Mouse (Mus musculus): Measurements from ENCODE around the gene Mettl14. TPM values are rescaled to one million over a fixed set of nuclear protein-coding genes. Genes with fewer than 3 reads are reported as not detected.
"Not testable (repeated sequence)": the region's sequence is repeated elsewhere in the genome, so short reads cannot be mapped to it uniquely, and the experiment has no call there.

Gene Mettl14
- polyA plus RNA-seq, 1 experiment from 2014 or later, result 12.7 TPM

DNA sequence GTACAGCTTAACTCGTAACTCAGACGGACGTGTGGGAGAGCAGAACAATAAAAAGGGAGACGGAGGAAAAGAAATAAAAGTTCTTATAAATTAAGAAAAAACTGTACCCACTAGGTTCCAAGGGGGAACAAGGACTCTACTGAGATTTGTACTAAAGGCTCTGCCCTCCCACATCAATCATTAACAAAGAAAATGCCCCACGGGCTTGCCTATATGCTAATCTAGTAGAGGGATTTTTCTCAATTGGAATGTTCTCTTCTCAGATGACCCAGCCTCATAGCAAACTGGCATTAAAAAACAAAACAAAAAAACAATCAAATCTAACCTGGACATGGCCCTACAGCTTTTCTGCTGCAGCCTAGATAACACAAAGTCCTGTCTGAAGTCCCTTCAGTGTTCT, 9.7 kb upstream of the Mettl14 start:
- no peak overlapping the region for H3K27ac ChIP-seq
- ATAC-seq, result no peak
- no peak overlapping the region for H3K9ac ChIP-seq
- H3K27me3 ChIP-seq (replicated peaks), result no peaks in the 10 kb centered on the region; the same call in 1 of the 2 replicates
- H3K4me3 ChIP-seq, result no peak overlapping the region
- WGBS (ENCODE audit: insufficient replicate concordance), result 84% methylated on average over 5 of the region's 5 CpGs
- no peaks in the 10 kb centered on the region for H3K9me3 ChIP-seq (replicated peaks)
- H3K4me1 ChIP-seq, result no peaks in the 10 kb centered on the region
- H3K4me2 ChIP-seq, result no peak overlapping the region
- H3K36me3 ChIP-seq, result no peaks in the 10 kb centered on the region

DNA sequence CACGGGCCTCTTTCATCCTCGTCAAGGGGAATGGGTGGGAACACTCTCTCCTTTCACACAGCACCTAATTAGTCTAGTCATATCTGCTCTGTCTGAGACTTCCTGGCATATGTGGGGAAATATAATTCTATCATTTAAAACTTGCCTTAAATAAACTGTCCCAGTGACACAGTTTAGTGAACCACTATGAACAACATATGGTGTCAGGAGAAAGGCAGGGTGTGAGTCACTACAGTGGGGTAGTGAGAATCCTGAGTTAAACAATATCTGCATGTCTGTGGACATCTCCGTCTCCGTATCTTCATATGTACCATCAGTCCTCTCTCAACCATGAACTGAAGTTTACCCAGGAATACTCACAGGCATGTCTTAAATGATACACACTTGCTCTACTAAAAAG, 5.3 kb upstream of the Mettl14 start:
- Histone ChIP-seq H3K27ac (no peak overlapping the region), H3K9me3 (replicated peaks) (no peaks in the 10 kb centered on the region), H3K4me3 (no peak overlapping the region), H3K36me3 (no peaks in the 10 kb centered on the region), H3K9ac (no peak overlapping the region), H3K27me3 (replicated peaks) (no peaks in the 10 kb centered on the region), H3K4me2 (no peak overlapping the region), H3K4me1 (no peaks in the 10 kb centered on the region)
- ATAC-seq, result no peak
- WGBS (ENCODE audit: insufficient replicate concordance), result 64% methylated on average over 4 of the region's 4 CpGs

DNA sequence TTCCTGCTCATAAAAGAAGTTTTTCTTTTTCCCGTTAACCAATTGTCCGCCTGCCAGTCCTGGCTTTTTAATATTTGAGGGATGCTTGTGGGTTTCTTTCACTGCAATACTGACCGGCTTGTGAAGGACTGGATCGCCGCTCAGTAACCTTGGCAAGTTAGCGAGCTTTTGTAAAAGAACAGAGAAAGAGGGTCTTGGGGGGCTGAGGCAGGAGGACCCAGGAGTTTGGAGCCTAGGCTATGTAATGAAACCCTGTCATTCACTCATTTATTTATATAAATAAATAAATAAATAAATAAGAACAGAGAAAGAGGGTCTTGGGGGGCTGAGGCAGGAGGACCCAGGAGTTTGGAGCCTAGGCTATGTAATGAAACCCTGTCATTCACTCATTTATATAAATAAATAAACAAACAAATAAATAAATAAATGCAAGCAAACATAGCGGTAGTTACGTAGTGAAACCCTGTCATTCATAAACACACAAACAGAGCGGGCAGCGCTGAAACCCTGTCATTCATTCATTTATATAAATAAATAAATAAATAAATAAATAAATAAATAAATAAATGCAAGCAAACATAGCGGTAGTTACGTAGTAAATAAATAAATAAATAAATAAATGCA, 361 bp upstream of the Mettl14 start:
- peaks cover 19% of the 10 kb centered on the region for H3K4me1 ChIP-seq
- peak overlapping the region; percentile 82 for H3K9ac ChIP-seq
- H3K36me3 ChIP-seq; H3K9me3 ChIP-seq (replicated peaks); H3K27me3 ChIP-seq (replicated peaks): not testable (repeated sequence)
- WGBS (ENCODE audit: insufficient replicate concordance), result 14% methylated on average over 12 of the region's 12 CpGs
- peak overlapping the region; percentile 91 for H3K27ac ChIP-seq
- peak; percentile 68 for ATAC-seq
- peak overlapping the region; percentile 73 for H3K4me2 ChIP-seq
- H3K4me3 ChIP-seq, result peak overlapping the region; percentile 82

- ATAC-seq, result no peak
- Histone ChIP-seq H3K9ac (peak overlapping the region; percentile 82), H3K36me3 (peaks cover 18% of the 10 kb centered on the region), H3K4me2 (peak overlapping the region; percentile 73), H3K27me3 (replicated peaks) (no peaks in the 10 kb centered on the region), H3K27ac (peak overlapping the region; percentile 91), H3K9me3 (replicated peaks) (no peaks in the 10 kb centered on the region), H3K4me3 (peak overlapping the region; percentile 82), H3K4me1 (peaks cover 19% of the 10 kb centered on the region)
- WGBS (ENCODE audit: insufficient replicate concordance), result 10% methylated on average over 6 of the region's 6 CpGs
Measured at GRCm38 (mm10) chr3:123385118-123385485, 806 bp downstream of the Mettl14 start.

GRCm38 (mm10) chr3:123384435-123384834, 1.5 kb downstream of the Mettl14 start:
- Histone ChIP-seq H3K4me2 (peak overlapping the region; percentile 73), H3K9ac (peak overlapping the region; percentile 82; the same call in 1 of the 2 replicates), H3K36me3 (peaks cover 25% of the 10 kb centered on the region), H3K27me3 (replicated peaks) (no peaks in the 10 kb centered on the region), H3K9me3 (replicated peaks) (no peaks in the 10 kb centered on the region), H3K4me3 (peak overlapping the region; percentile 82), H3K4me1 (peaks cover 19% of the 10 kb centered on the region), H3K27ac (no peak overlapping the region)
- ATAC-seq, result no peak
- WGBS (ENCODE audit: insufficient replicate concordance), result 80% methylated on average over 7 of the region's 7 CpGs

DNA sequence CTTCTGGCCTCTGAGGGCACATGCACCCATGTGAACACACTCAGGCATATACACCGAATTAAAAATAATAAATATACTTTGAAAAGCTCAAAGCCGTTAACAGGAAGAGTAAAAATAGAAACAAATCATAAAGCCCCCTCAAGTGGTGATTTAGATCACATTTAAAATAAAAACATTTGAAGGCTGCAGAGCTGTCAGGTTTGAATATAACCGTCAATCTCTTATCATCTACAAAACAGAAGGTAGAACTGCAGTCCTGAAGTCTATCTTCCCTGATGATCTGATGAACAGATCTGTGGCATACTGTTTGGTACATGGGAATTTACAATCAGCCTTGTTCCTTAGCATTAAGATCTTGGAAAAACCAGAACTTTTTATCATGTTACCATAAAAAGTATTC, 9.3 kb downstream of the Mettl14 start:
- Histone ChIP-seq H3K4me2 (no peak overlapping the region), H3K27ac (no peak overlapping the region), H3K4me1 (no peaks in the 10 kb centered on the region), H3K9me3 (replicated peaks) (no peaks in the 10 kb centered on the region), H3K4me3 (no peak overlapping the region), H3K9ac (no peak overlapping the region), H3K27me3 (replicated peaks) (no peaks in the 10 kb centered on the region), H3K36me3 (peaks cover 71% of the 10 kb centered on the region)
- 69% methylated on average over 3 of the region's 3 CpGs for WGBS (ENCODE audit: insufficient replicate concordance)
- ATAC-seq, result no peak

GRCm38 (mm10) chr3:123371766-123372535, 14.0 kb downstream of the Mettl14 start:
- H3K4me2 ChIP-seq, result no peak overlapping the region
- peak; percentile 51; the same call in 1 of the 2 replicates for ATAC-seq
- no peaks in the 10 kb centered on the region for H3K27me3 ChIP-seq (replicated peaks)
- peaks cover 70% of the 10 kb centered on the region for H3K36me3 ChIP-seq
- no peak overlapping the region for H3K9ac ChIP-seq
- H3K27ac ChIP-seq, result no peak overlapping the region
- H3K4me1 ChIP-seq, result no peaks in the 10 kb centered on the region
- WGBS (ENCODE audit: insufficient replicate concordance), result 46% methylated on average over 11 of the region's 11 CpGs
- no peak overlapping the region for H3K4me3 ChIP-seq
- H3K9me3 ChIP-seq (replicated peaks), result no peaks in the 10 kb centered on the region

DNA sequence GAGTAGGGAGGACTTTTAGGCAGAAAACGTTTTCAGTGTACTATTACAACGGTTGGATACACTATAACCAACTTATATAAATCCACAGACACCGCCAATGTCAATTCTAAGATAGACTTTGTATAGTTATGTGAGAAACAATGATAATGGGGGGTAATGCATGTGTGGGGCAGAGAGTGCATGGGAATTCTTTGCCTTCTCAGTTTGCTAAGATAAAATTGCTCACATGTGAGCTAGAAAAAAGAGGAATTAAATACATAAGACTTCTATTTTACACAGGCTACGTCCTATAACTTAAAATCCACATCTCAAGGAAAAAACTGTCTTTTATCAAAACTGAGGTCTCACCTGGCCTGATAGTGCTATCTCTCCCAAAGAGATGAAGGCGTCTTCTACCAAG, 15.0 kb downstream of the Mettl14 start:
- Histone ChIP-seq H3K4me2 (no peak overlapping the region), H3K9me3 (replicated peaks) (no peaks in the 10 kb centered on the region), H3K4me1 (no peaks in the 10 kb centered on the region), H3K36me3 (peaks cover 68% of the 10 kb centered on the region), H3K9ac (no peak overlapping the region), H3K27me3 (replicated peaks) (no peaks in the 10 kb centered on the region), H3K27ac (no peak overlapping the region), H3K4me3 (no peak overlapping the region)
- ATAC-seq, result no peak
- WGBS (ENCODE audit: insufficient replicate concordance), result 85% methylated on average over 5 of the region's 5 CpGs

GRCm38 (mm10) chr3:123369161-123369560, 16.7 kb downstream of the Mettl14 start:
- Histone ChIP-seq H3K27ac (no peak overlapping the region), H3K4me3 (no peak overlapping the region), H3K9me3 (replicated peaks) (no peaks in the 10 kb centered on the region), H3K36me3 (peaks cover 65% of the 10 kb centered on the region), H3K4me1 (no peaks in the 10 kb centered on the region), H3K27me3 (replicated peaks) (no peaks in the 10 kb centered on the region), H3K9ac (no peak overlapping the region), H3K4me2 (no peak overlapping the region)
- 0 out of 2 replicates have a peak, but pooled peaks have one; percentile 27 for ATAC-seq
- 84% methylated on average over 12 of the region's 12 CpGs for WGBS (ENCODE audit: insufficient replicate concordance)

DNA sequence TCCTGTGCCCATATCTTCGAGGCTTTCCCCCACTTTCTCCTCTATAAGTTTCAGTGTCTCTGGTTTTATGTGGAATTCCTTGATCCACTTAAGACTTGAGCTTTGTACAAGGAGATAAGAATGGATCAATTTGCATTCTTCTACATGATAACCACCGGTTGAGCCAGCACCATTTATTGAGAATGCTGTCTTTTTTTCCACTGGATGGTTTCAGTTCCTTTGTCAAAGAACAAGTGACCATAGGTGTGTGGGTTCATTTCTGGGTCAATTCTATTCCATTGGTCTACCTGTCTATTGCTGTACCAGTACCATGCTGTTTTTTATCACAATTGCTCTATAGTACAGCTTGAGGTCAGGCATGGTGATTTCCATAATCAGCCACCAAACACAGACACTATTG, 19.1 kb downstream of the Mettl14 start:
- H3K4me3 ChIP-seq; H3K27me3 ChIP-seq (replicated peaks); H3K27ac ChIP-seq; H3K4me1 ChIP-seq; H3K9ac ChIP-seq; H3K9me3 ChIP-seq (replicated peaks); H3K4me2 ChIP-seq; ATAC-seq: not testable (repeated sequence)
- H3K36me3 ChIP-seq, result peaks cover 77% of the 10 kb centered on the region
- 71% methylated on average over 2 of the region's 2 CpGs for WGBS (ENCODE audit: insufficient replicate concordance)

GRCm38 (mm10) chr3:123356377-123356991, 29.4 kb downstream of the Mettl14 start:
- no peak overlapping the region for H3K9ac ChIP-seq
- H3K4me1 ChIP-seq, result no peaks in the 10 kb centered on the region
- no peak overlapping the region for H3K27ac ChIP-seq
- peaks cover 47% of the 10 kb centered on the region for H3K36me3 ChIP-seq
- 51% methylated on average over 4 of the region's 4 CpGs for WGBS (ENCODE audit: insufficient replicate concordance)
- H3K27me3 ChIP-seq (replicated peaks), result no peaks in the 10 kb centered on the region
- H3K4me2 ChIP-seq, result no peak overlapping the region
- H3K4me3 ChIP-seq, result no peak overlapping the region
- no peaks in the 10 kb centered on the region for H3K9me3 ChIP-seq (replicated peaks)
- ATAC-seq, result no peak

DNA sequence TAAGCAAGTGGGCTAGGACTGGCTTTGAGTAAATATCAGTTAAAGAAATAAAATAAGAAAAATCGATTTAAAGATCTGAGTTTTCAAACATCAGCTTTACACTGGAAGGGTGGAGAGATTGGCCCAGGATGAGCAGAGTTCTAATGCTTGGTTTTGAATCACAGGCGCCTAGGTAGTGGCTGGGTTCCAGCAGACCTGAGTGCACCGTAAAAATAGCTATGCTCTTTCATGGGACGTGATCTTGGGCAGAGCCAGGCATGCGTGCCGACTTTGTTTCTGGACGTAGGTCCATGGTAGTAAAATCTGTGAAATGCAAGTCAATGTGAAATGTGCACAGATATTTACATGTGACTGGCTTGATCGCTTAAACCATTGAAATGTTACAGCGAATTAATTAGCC, 31.5 kb downstream of the Mettl14 start:
- ATAC-seq, result no peak
- no peaks in the 10 kb centered on the region for H3K4me1 ChIP-seq
- WGBS (ENCODE audit: insufficient replicate concordance), result 72% methylated on average over 9 of the region's 9 CpGs
- H3K4me2 ChIP-seq, result no peak overlapping the region
- H3K27ac ChIP-seq, result no peak overlapping the region
- H3K27me3 ChIP-seq (replicated peaks), result no peaks in the 10 kb centered on the region
- peaks cover 45% of the 10 kb centered on the region for H3K36me3 ChIP-seq
- H3K9me3 ChIP-seq (replicated peaks), result no peaks in the 10 kb centered on the region
- H3K9ac ChIP-seq, result no peak overlapping the region
- H3K4me3 ChIP-seq, result no peak overlapping the region

Data from liver, embryonic 12.5 days (tissue).